Mouse (Mus musculus) liver, postnatal 0 days (tissue): ENCODE data around the gene Mecom. TPM values are rescaled to one million over a fixed set of nuclear protein-coding genes. Genes with fewer than 3 reads are reported as not detected.

Experiments
- ATAC-seq: fragments of 200-750 bp; cut with Nextera tagmentation; 2 replicates; pipeline ENCODE4 v1.8.0; 2017; ENCODE audit warnings: mild to moderate bottlenecking, moderate library complexity
- DNase-seq: peaks from one replicate; pipeline ENCODE4 v3.0.0-alpha.2; 2016
- H3K27ac ChIP-seq: fragments of 300-500 bp; sonication (generic); 2 replicates; pipeline ENCODE4 v1.5.1; 2014; ENCODE audit warnings: antibody characterized with exemption, moderate library complexity, mild to moderate bottlenecking, low read depth
- H3K27me3 ChIP-seq: fragments of 300-500 bp; sonication (generic); 2 replicates; pipeline ENCODE4 v1.6.1; 2014; ENCODE audit warnings: low read length, control low read depth, mixed read lengths; ENCODE audit not compliant: insufficient read depth
- H3K36me3 ChIP-seq: fragments of 300-500 bp; sonication (generic); replicated peaks from 2 replicates; pipeline ENCODE4 v1.6.1; 2014; ENCODE audit warnings: mild to moderate bottlenecking, control low read depth, low read length, moderate library complexity, mixed read lengths; ENCODE audit not compliant: insufficient read depth
- H3K4me1 ChIP-seq: fragments of 300-500 bp; sonication (generic); 2 replicates; pipeline ENCODE4 v1.6.1; 2014; ENCODE audit warnings: antibody characterized with exemption, mild to moderate bottlenecking, control low read depth; ENCODE audit not compliant: insufficient read depth
- H3K4me2 ChIP-seq: fragments of 300-500 bp; sonication (generic); 2 replicates; pipeline ENCODE4 v1.6.1; 2014; ENCODE audit warnings: low read depth, mild to moderate bottlenecking, low read length, moderate library complexity, mixed read lengths
- H3K4me3 ChIP-seq: fragments of 300-500 bp; sonication (generic); 2 replicates; pipeline ENCODE4 v1.5.1; 2014; ENCODE audit warnings: low read depth, low read length
- H3K9ac ChIP-seq: fragments of 300-500 bp; sonication (generic); replicated peaks from 2 replicates; pipeline ENCODE4 v1.6.1; 2014; ENCODE audit warnings: mild to moderate bottlenecking, moderate library complexity
- H3K9me3 ChIP-seq: fragments of 300-500 bp; sonication (generic); 2 replicates; pipeline ENCODE4 v1.6.1; 2016; ENCODE audit warnings: mild to moderate bottlenecking, control low read depth, low read length, mixed read lengths
- CTCF ChIP-seq: sonication (generic); IDR thresholded peaks from 2 replicates; pipeline ENCODE4 v1.5.1; 2016; ENCODE audit warnings: antibody characterized with exemption, low read depth
- EP300 ChIP-seq: IDR thresholded peaks from 2 replicates; pipeline ENCODE4 v1.6.1; 2016; ENCODE audit warnings: antibody characterized with exemption, low read depth, mild to moderate bottlenecking
- WGBS: fragments of 180-500 bp; shearing (Covaris S2); extraction: QIAGEN DNeasy Blood & Tissue Kit; methylation state at CpG from one replicate; pipeline ENCODE4 v1.1.7; 2014; ENCODE audit not compliant: insufficient replicate concordance; 5-methylcytosine and 5-hydroxymethylcytosine counted together
- polyA plus RNA-seq: library from polyadenylated mRNA; unstranded; fragments of >200 nt; fragmentation: Nextera tagmentation; extraction: Ambion mirVana; gene quantifications from 2 replicates; pipeline ENCODE4 v1.2.1, GENCODE M21; 2015

The Mecom gene
- polyA plus RNA-seq, 1 experiment from 2014 or later = 0.89 TPM

GRCm38 (mm10) chr3:30219891-30220290 lies 327.9 kb downstream of the Mecom start:
- ATAC-seq (no peak), DNase-seq (no peak)
- no peak overlapping the region for H3K4me3 ChIP-seq
- no peak overlapping the region for H3K9ac ChIP-seq
- H3K4me2 ChIP-seq = 0 out of 2 replicates have a peak overlapping the region, but pooled peaks have one; percentile 38
- no peak overlapping the region for H3K27ac ChIP-seq
- WGBS = 47% methylated on average over 8 of the region's 8 CpGs
- TF ChIP-seq EP300 (no peak), CTCF (no peak)
- H3K4me1 ChIP-seq = no peaks in the 10 kb centered on the region
- peaks cover 21% of the 10 kb centered on the region; the same call in 1 of the 2 replicates for H3K27me3 ChIP-seq
- H3K36me3 ChIP-seq = no peaks in the 10 kb centered on the region
- no peaks in the 10 kb centered on the region for H3K9me3 ChIP-seq

- Histone ChIP-seq H3K36me3 (no peaks in the 10 kb centered on the region), H3K9ac (no peak overlapping the region), H3K4me3 (no peak overlapping the region), H3K9me3 (no peaks in the 10 kb centered on the region), H3K27ac (no peak overlapping the region), H3K4me1 (no peaks in the 10 kb centered on the region), H3K4me2 (peak overlapping the region; percentile 38; the same call in 1 of the 2 replicates), H3K27me3 (peaks cover 21% of the 10 kb centered on the region; the same call in 1 of the 2 replicates)
- ATAC-seq = no peak
- no peak for DNase-seq
- TF ChIP-seq CTCF = no peak
- TF ChIP-seq EP300 = no peak
- WGBS = 14% methylated on average over 21 of the region's 21 CpGs
These were observed 328.5 kb downstream of the Mecom start for GRCm38 (mm10) chr3:30219190-30219884.

- H3K9me3 ChIP-seq = no peaks in the 10 kb centered on the region
- DNase-seq (no peak), ATAC-seq (no peak)
- no peak overlapping the region for H3K27ac ChIP-seq
- WGBS = 57% methylated on average over 4 of the region's 4 CpGs
- H3K9ac ChIP-seq = no peak overlapping the region
- no peak overlapping the region for H3K4me2 ChIP-seq
- H3K4me1 ChIP-seq = no peaks in the 10 kb centered on the region
- peaks cover 12% of the 10 kb centered on the region; the same call in 1 of the 2 replicates for H3K27me3 ChIP-seq
- no peak overlapping the region for H3K4me3 ChIP-seq
- TF ChIP-seq CTCF = no peak
- no peak for TF ChIP-seq EP300
- no peaks in the 10 kb centered on the region for H3K36me3 ChIP-seq
These were observed 333.2 kb downstream of the Mecom start for GRCm38 (mm10) chr3:30214607-30215006.

GRCm38 (mm10) chr3:30213540-30214170 lies 334.2 kb downstream of the Mecom start:
- H3K27me3 ChIP-seq = peaks cover 3% of the 10 kb centered on the region; the same call in 1 of the 2 replicates
- H3K9me3 ChIP-seq = no peaks in the 10 kb centered on the region
- no peak overlapping the region for H3K27ac ChIP-seq
- no peak overlapping the region for H3K9ac ChIP-seq
- DNase-seq = no peak
- no peak overlapping the region for H3K4me2 ChIP-seq
- H3K4me3 ChIP-seq = no peak overlapping the region
- WGBS = 55% methylated on average over 7 of the region's 7 CpGs
- ATAC-seq = no peak
- no peaks in the 10 kb centered on the region for H3K4me1 ChIP-seq
- no peaks in the 10 kb centered on the region for H3K36me3 ChIP-seq
- no peak for TF ChIP-seq EP300

- Histone ChIP-seq H3K9me3 (no peaks in the 10 kb centered on the region), H3K4me2 (no peak overlapping the region), H3K9ac (no peak overlapping the region), H3K36me3 (no peaks in the 10 kb centered on the region), H3K4me3 (no peak overlapping the region), H3K27ac (no peak overlapping the region), H3K4me1 (no peaks in the 10 kb centered on the region), H3K27me3 (no peaks in the 10 kb centered on the region)
- ATAC-seq (no peak), DNase-seq (no peak)
- TF ChIP-seq EP300 (no peak), CTCF (no peak)
- WGBS = 62% methylated on average over 3 of the region's 3 CpGs
These were observed 335.0 kb downstream of the Mecom start for GRCm38 (mm10) chr3:30212802-30213201.

GRCm38 (mm10) chr3:30209131-30209530 lies 338.7 kb downstream of the Mecom start:
- H3K27me3 ChIP-seq = no peaks in the 10 kb centered on the region

More at GRCm38 (mm10) chr3:30209131-30209530, 338.7 kb downstream of the Mecom start:
- Histone ChIP-seq H3K36me3 (no peaks in the 10 kb centered on the region), H3K9me3 (no peaks in the 10 kb centered on the region), H3K4me1 (no peaks in the 10 kb centered on the region), H3K9ac (no peak overlapping the region), H3K4me3 (no peak overlapping the region), H3K4me2 (no peak overlapping the region), H3K27ac (no peak overlapping the region)
- ATAC-seq = no peak
- TF ChIP-seq CTCF (peak; percentile 15; the same call in 1 of the 2 replicates), EP300 (no peak)
- no peak for DNase-seq
